Mouse (Mus musculus) spleen, adult 2 months (tissue): ENCODE measurements around the gene Myh9.
"Not testable (repeated sequence)": the region's sequence is repeated elsewhere in the genome, so short reads cannot be mapped to it uniquely, and the experiment has no call there.

Experiments
- CTCF ChIP-seq: fragments of 200-500 bp; IDR thresholded peaks from 2 replicates; pipeline ENCODE4 v1.5.1; 2011; ENCODE audit warnings: mild to moderate bottlenecking, inconsistent platforms; ENCODE audit not compliant: insufficient read depth, insufficient read length, insufficient replicate concordance; ENCODE audit errors: extremely low read depth
- POLR2A ChIP-seq: fragments of 200-500 bp; IDR thresholded peaks from 2 replicates; pipeline ENCODE4 v1.6.1; 2011; ENCODE audit warnings: low read depth, low read length, inconsistent platforms

DNA sequence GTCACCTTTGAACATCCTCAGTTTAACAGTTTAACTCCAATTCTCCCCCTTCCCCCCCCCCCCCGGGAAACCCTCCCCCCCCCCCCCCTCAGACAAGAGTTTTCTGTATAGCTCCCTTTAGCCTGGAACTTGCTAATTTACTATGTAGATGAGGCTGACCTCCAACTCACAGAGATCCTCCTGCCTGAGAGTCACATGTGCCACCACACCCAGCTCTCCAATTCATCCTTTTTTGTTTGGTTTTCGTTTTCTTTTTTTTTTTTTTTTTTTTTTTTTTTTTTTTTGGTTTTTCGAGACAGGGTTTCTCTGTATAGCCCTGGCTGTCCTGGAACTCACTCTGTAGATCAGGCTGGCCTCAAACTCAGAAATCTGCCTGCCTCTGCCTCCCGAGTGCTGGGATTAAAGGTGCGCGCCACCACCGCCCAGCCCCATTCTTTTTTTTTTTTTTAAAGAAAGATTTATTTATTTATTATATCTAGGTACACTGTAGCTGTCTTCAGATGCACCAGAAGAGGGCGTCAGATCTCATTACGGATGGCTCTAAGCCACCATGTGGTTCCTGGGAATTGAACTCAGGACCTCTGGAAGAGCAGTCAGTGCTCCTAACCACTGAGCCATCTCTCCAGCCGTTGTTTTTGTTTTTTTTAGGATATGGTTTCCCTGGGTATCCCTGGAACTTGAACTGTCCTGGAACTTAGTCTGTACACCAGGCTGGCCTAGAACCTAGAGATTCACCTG lies 25.4 kb upstream of the Myh9 start:
- not testable (repeated sequence) for TF ChIP-seq CTCF, POLR2A
